In genomic region chr5:113173318-113173717, GRCm38 (mm10) we compare ENCODE assay signal across 9 mouse cellular contexts. TPM values are rescaled to one million over a fixed set of nuclear protein-coding genes. Genes with fewer than 3 reads are reported as not detected.
DNase-seq lines count a peak whose midpoint lies in the region; ATAC-seq and TF ChIP-seq lines count a peak whose summit lies in the region.
"Had no signal": no experiment of that assay in that cellular context is flagged by ENCODE, and none has a peak within 500 bp of the region (broad histone marks: within the 10 kb centered on the region; RNA-seq: fewer than 3 reads in every experiment).

No protein-coding gene starts in this region.

- peak; percentile 96 for TF ChIP-seq CTCF in kidney, postnatal 0 days (IDR thresholded peaks at IDR 0.05; ENCODE audit: low read depth)
- TF ChIP-seq CTCF in lung, adult 2 months (IDR thresholded peaks at IDR 0.05; ENCODE audit: insufficient read depth, low read length) = peak; percentile 77

- no peaks in the 10 kb centered on the region for H3K4me1 ChIP-seq in kidney, postnatal 0 days (replicated peaks; ENCODE audit: insufficient read depth, low read length)
- no peaks in the 10 kb centered on the region for H3K4me1 ChIP-seq in lung, adult 2 months (ENCODE audit: control insufficient read depth, insufficient read depth, low read length)

- TF ChIP-seq POLR2A in lung, adult 2 months (IDR thresholded peaks at IDR 0.05; ENCODE audit: borderline replicate concordance, extremely low read depth, low read depth, low read length) = no peak

- ATAC-seq in CD4-positive, CD25-positive, alpha-beta regulatory T cell, adult 4 months = no peak
- ATAC-seq in erythroid progenitor cell, adult 5-6 weeks (replicated peaks; ENCODE audit: low FRiP score, poor library complexity, severe bottlenecking) = peak; percentile 71
- ATAC-seq in kidney, postnatal 0 days (replicated peaks; ENCODE audit: low FRiP score, low read depth) = no peak

- 19% methylated on average over 5 of the region's 5 CpGs for WGBS in kidney, postnatal 0 days
- whole genome bisulfite sequencing in lung, adult 2 months = 23% methylated on average over 5 of the region's 5 CpGs

- no peaks in the 10 kb centered on the region for H3K27me3 ChIP-seq in kidney, postnatal 0 days (ENCODE audit: insufficient read depth, low read length)

- no peak overlapping the region for H3K27ac ChIP-seq in kidney, postnatal 0 days

- H3K4me2 ChIP-seq in kidney, postnatal 0 days (ENCODE audit: low read length) = no peak overlapping the region

- H3K9ac ChIP-seq in kidney, postnatal 0 days (ENCODE audit: low read depth, low read length) = no peak overlapping the region

- no peak overlapping the region for H3K4me3 ChIP-seq in kidney, postnatal 0 days (replicated peaks; ENCODE audit: low read depth, low read length)
- H3K4me3 ChIP-seq in lung, adult 2 months (replicated peaks; ENCODE audit: extremely low read depth, low read depth, low read length) = no peak overlapping the region

- H3K9me3 ChIP-seq in kidney, postnatal 0 days (replicated peaks; ENCODE audit: low read length) = no peaks in the 10 kb centered on the region

- no peaks in the 10 kb centered on the region for H3K36me3 ChIP-seq in kidney, postnatal 0 days (ENCODE audit: insufficient read depth, low read length)

- DNase-seq in CD4-positive, CD25-positive, alpha-beta regulatory T cell, adult 2 months (ENCODE audit: low read depth, low spot score) = peak; percentile 77
- peak; percentile 51 for DNase-seq in 3134 (ENCODE audit: extremely low read depth, insufficient read length, low spot score)
- peak; percentile 73 for DNase-seq in brain, adult 2 months (ENCODE audit: low read depth, low spot score)
- peak; percentile 81 for DNase-seq in kidney, postnatal 0 days (ENCODE audit: low spot score)
- peak; percentile 65 for DNase-seq in lung, adult 2 months
- DNase-seq in right cerebral cortex, postnatal 25 days = peak; percentile 68

RNA-seq across cellular contexts. Expression of gene 2900026A02Rik, which starts 47.7 kb away (rescaled TPM):
- under 1 TPM; 0.89 to 0.98 TPM for polyA plus RNA-seq in CD4-positive, CD25-positive, alpha-beta regulatory T cell, adult 4 months (2017; shearing (Covaris generic))
- 1.8 and 2.1 TPM in 2 replicates for total RNA-seq in erythroid progenitor cell, adult 5-6 weeks (2015; ENCODE audit: low replicate concordance)
- total RNA-seq in erythroid progenitor cell, adult 5-6 weeks (2017; ENCODE audit: low replicate concordance) = 0.13 TPM in 1 of 2 replicates, not detected in the other
- 4.8 and 5.0 TPM in 2 replicates for polyA plus RNA-seq in kidney, postnatal 0 days (2015; fragmentation: Nextera tagmentation; extraction: Ambion mirVana)
- 29.0 and 32.0 TPM in 2 replicates for polyA plus RNA-seq in lung, adult 2 months (2012; rRNA removed)

RNA-seq across cellular contexts. Expression of gene Tmem211, which starts 53.4 kb away (rescaled TPM):
- polyA plus RNA-seq in CD4-positive, CD25-positive, alpha-beta regulatory T cell, adult 4 months (2017; shearing (Covaris generic)) = not detected
- not detected in 2 replicates for total RNA-seq in erythroid progenitor cell, adult 5-6 weeks (2015; ENCODE audit: low replicate concordance)
- not detected in 2 replicates for total RNA-seq in erythroid progenitor cell, adult 5-6 weeks (2017; ENCODE audit: low replicate concordance)
- polyA plus RNA-seq in kidney, postnatal 0 days (2015; fragmentation: Nextera tagmentation; extraction: Ambion mirVana) = 0.12 and 0.22 TPM in 2 replicates
- polyA plus RNA-seq in lung, adult 2 months (2012; rRNA removed) = 0.08 TPM in 1 of 2 replicates, not detected in the other
- polyA plus RNA-seq: gonadal fat pad, adult 2 months had no signal
